Mouse (Mus musculus) E14TG2a.4 (cell line): Measurements from ENCODE around the gene Ino80e.

ENCODE experiments used
- CTCF ChIP-seq: conservative IDR thresholded peaks from 2 replicates; pipeline ENCODE4 v1.5.1; 2014; ENCODE audit warnings: low read length
- NANOG ChIP-seq: IDR thresholded peaks from 2 replicates; pipeline ENCODE4 v1.6.1; 2014; ENCODE audit warnings: borderline replicate concordance, low read length, mixed read lengths

GRCm38 (mm10) chr7:126802134-126802889 lies 59.9 kb downstream of the Ino80e start:
- TF ChIP-seq CTCF (no peak), NANOG (no peak)
